In genomic region chr11:51658291-51658690, GRCm38 (mm10) we compare ENCODE assay signal across 14 mouse cellular contexts. TPM values are rescaled to one million over a fixed set of nuclear protein-coding genes. Genes with fewer than 3 reads are reported as not detected.
DNase-seq lines count a peak whose midpoint lies in the region; ATAC-seq and TF ChIP-seq lines count a peak whose summit lies in the region.
"Had no signal": no experiment of that assay in that cellular context is flagged by ENCODE, and none has a peak within 500 bp of the region (broad histone marks: within the 10 kb centered on the region; RNA-seq: fewer than 3 reads in every experiment).

No protein-coding gene starts in this region.

- no peak for DNase-seq in embryonic facial prominence, embryonic 10.5 days (ENCODE audit: low spot score)
- DNase-seq in kidney, postnatal 0 days (ENCODE audit: low spot score) = no peak
- DNase-seq in MN1 (ENCODE audit: low spot score) = peak; percentile 41
- no peak for DNase-seq in T-cell, adult 2 months (ENCODE audit: low spot score)
- DNase-seq in thymus, postnatal 0 days (ENCODE audit: low spot score) = no peak
- DNase-seq: cerebellum, adult 11 months; liver, embryonic 13.5 days; right cerebral cortex, postnatal 4 days had no signal

- 0 out of 2 replicates have a peak overlapping the region, but pooled peaks have one; percentile 2 for H3K4me2 ChIP-seq in embryonic facial prominence, embryonic 12.5 days (replicated peaks)
- no peak overlapping the region for H3K4me2 ChIP-seq in kidney, postnatal 0 days (ENCODE audit: low read length)
- no peak overlapping the region for H3K4me2 ChIP-seq in kidney, embryonic 14.5 days (replicated peaks; ENCODE audit: low read depth, low read length)
- no peak overlapping the region; the same call in 1 of the 2 replicates for H3K4me2 ChIP-seq in limb, embryonic 15.5 days
- H3K4me2 ChIP-seq: heart, embryonic 12.5 days; hindbrain, embryonic 15.5 days; liver, embryonic 13.5 days had no signal

- ATAC-seq in embryonic facial prominence, embryonic 12.5 days (ENCODE audit: insufficient number of reproducible peaks, insufficient read depth, low FRiP score, low TSS enrichment) = no peak
- ATAC-seq in kidney, postnatal 0 days (replicated peaks; ENCODE audit: low FRiP score, low read depth) = no peak; the same call in 1 of the 2 replicates
- no peak for ATAC-seq in kidney, embryonic 14.5 days (ENCODE audit: low FRiP score, low TSS enrichment)
- ATAC-seq in limb, embryonic 15.5 days (ENCODE audit: insufficient number of reproducible peaks, low FRiP score, low TSS enrichment, low read depth) = no peak

- peaks cover 15% of the 10 kb centered on the region for H3K4me1 ChIP-seq in embryonic facial prominence, embryonic 12.5 days
- H3K4me1 ChIP-seq in embryonic facial prominence, embryonic 10.5 days = peaks cover 20% of the 10 kb centered on the region
- peaks cover 13% of the 10 kb centered on the region; the same call in 1 of the 2 replicates for H3K4me1 ChIP-seq in kidney, postnatal 0 days (replicated peaks; ENCODE audit: insufficient read depth, low read length)
- peaks cover 4% of the 10 kb centered on the region; the same call in 1 of the 2 replicates for H3K4me1 ChIP-seq in kidney, embryonic 14.5 days (ENCODE audit: control insufficient read depth, insufficient read depth, low read length)
- peaks cover 22% of the 10 kb centered on the region for H3K4me1 ChIP-seq in limb, embryonic 15.5 days

- TF ChIP-seq CTCF in kidney, postnatal 0 days (IDR thresholded peaks at IDR 0.05; ENCODE audit: low read depth) = no peak

- no peaks in the 10 kb centered on the region for H3K9me3 ChIP-seq in embryonic facial prominence, embryonic 12.5 days
- H3K9me3 ChIP-seq in embryonic facial prominence, embryonic 10.5 days = no peaks in the 10 kb centered on the region
- no peaks in the 10 kb centered on the region for H3K9me3 ChIP-seq in kidney, postnatal 0 days (replicated peaks; ENCODE audit: low read length)
- no peaks in the 10 kb centered on the region for H3K9me3 ChIP-seq in kidney, embryonic 14.5 days (ENCODE audit: control insufficient read depth, low read length)
- no peaks in the 10 kb centered on the region for H3K9me3 ChIP-seq in limb, embryonic 15.5 days
- H3K9me3 ChIP-seq: heart, embryonic 12.5 days; hindbrain, embryonic 15.5 days; liver, embryonic 13.5 days had no signal

- no peaks in the 10 kb centered on the region for H3K36me3 ChIP-seq in embryonic facial prominence, embryonic 12.5 days
- H3K36me3 ChIP-seq in embryonic facial prominence, embryonic 10.5 days (replicated peaks) = no peaks in the 10 kb centered on the region
- H3K36me3 ChIP-seq in kidney, postnatal 0 days (ENCODE audit: insufficient read depth, low read length) = no peaks in the 10 kb centered on the region
- no peaks in the 10 kb centered on the region for H3K36me3 ChIP-seq in kidney, embryonic 14.5 days (ENCODE audit: control insufficient read depth, insufficient read depth, low read length)
- peaks cover 11% of the 10 kb centered on the region; the same call in 1 of the 2 replicates for H3K36me3 ChIP-seq in limb, embryonic 15.5 days
- H3K36me3 ChIP-seq: heart, embryonic 12.5 days; hindbrain, embryonic 15.5 days; liver, embryonic 13.5 days had no signal

- H3K9ac ChIP-seq in embryonic facial prominence, embryonic 12.5 days = no peak overlapping the region
- H3K9ac ChIP-seq in kidney, postnatal 0 days (ENCODE audit: low read depth, low read length) = no peak overlapping the region; the same call in 1 of the 2 replicates
- H3K9ac ChIP-seq in kidney, embryonic 14.5 days (ENCODE audit: low read depth, low read length) = no peak overlapping the region
- no peak overlapping the region for H3K9ac ChIP-seq in limb, embryonic 15.5 days
- H3K9ac ChIP-seq: heart, embryonic 12.5 days; hindbrain, embryonic 15.5 days; liver, embryonic 13.5 days had no signal

- 39% methylated on average over 7 of the region's 7 CpGs for WGBS in embryonic facial prominence, embryonic 12.5 days
- WGBS in embryonic facial prominence, embryonic 10.5 days = 67% methylated on average over 7 of the region's 7 CpGs
- WGBS in kidney, postnatal 0 days = 23% methylated on average over 7 of the region's 7 CpGs
- WGBS in kidney, embryonic 14.5 days = 39% methylated on average over 7 of the region's 7 CpGs
- WGBS in limb, embryonic 15.5 days = 20% methylated on average over 7 of the region's 7 CpGs

- peak overlapping the region; percentile 42; the same call in 1 of the 2 replicates for H3K27ac ChIP-seq in embryonic facial prominence, embryonic 12.5 days
- no peak overlapping the region for H3K27ac ChIP-seq in embryonic facial prominence, embryonic 10.5 days (replicated peaks)
- peak overlapping the region; percentile 48; the same call in 1 of the 2 replicates for H3K27ac ChIP-seq in kidney, postnatal 0 days
- H3K27ac ChIP-seq in kidney, embryonic 14.5 days (ENCODE audit: low read depth, low read length) = no peak overlapping the region
- H3K27ac ChIP-seq in limb, embryonic 15.5 days = peak overlapping the region; percentile 67
- H3K27ac ChIP-seq: hindbrain, embryonic 15.5 days; liver, embryonic 13.5 days; macrophage had no signal

- H3K4me3 ChIP-seq in embryonic facial prominence, embryonic 12.5 days = no peak overlapping the region
- H3K4me3 ChIP-seq in embryonic facial prominence, embryonic 10.5 days = no peak overlapping the region
- H3K4me3 ChIP-seq in kidney, postnatal 0 days (replicated peaks; ENCODE audit: low read depth, low read length) = no peak overlapping the region
- no peak overlapping the region for H3K4me3 ChIP-seq in kidney, embryonic 14.5 days (ENCODE audit: low read length)
- no peak overlapping the region for H3K4me3 ChIP-seq in limb, embryonic 15.5 days
- H3K4me3 ChIP-seq: heart, embryonic 12.5 days; hindbrain, embryonic 15.5 days; liver, embryonic 13.5 days had no signal

- H3K27me3 ChIP-seq in embryonic facial prominence, embryonic 12.5 days = no peaks in the 10 kb centered on the region
- H3K27me3 ChIP-seq in embryonic facial prominence, embryonic 10.5 days (replicated peaks; ENCODE audit: low read depth, poor library complexity, severe bottlenecking) = no peaks in the 10 kb centered on the region
- no peaks in the 10 kb centered on the region for H3K27me3 ChIP-seq in kidney, postnatal 0 days (ENCODE audit: insufficient read depth, low read length)
- H3K27me3 ChIP-seq in kidney, embryonic 14.5 days (ENCODE audit: control insufficient read depth, insufficient read depth, low read length) = no peaks in the 10 kb centered on the region
- no peaks in the 10 kb centered on the region for H3K27me3 ChIP-seq in limb, embryonic 15.5 days
- H3K27me3 ChIP-seq: hindbrain, embryonic 15.5 days had no signal

RNA-seq across cellular contexts. Expression of gene D930048N14Rik, which starts 7.5 kb away (rescaled TPM):
- polyA plus RNA-seq in embryonic facial prominence, embryonic 12.5 days (2016; fragmentation: Nextera tagmentation; extraction: Ambion mirVana) = 2.3 and 2.5 TPM in 2 replicates
- polyA plus RNA-seq in embryonic facial prominence, embryonic 10.5 days (2016; fragmentation: Nextera tagmentation; extraction: Ambion mirVana) = 1.6 and 2.4 TPM in 2 replicates
- polyA plus RNA-seq in kidney, postnatal 0 days (2015; fragmentation: Nextera tagmentation; extraction: Ambion mirVana) = 1.9 and 2.0 TPM in 2 replicates
- polyA plus RNA-seq in kidney, embryonic 14.5 days (2014; fragmentation: Nextera tagmentation; extraction: Ambion mirVana) = 2.4 and 3.8 TPM in 2 replicates
- 4.2 and 4.9 TPM in 2 replicates for polyA plus RNA-seq in limb, embryonic 15.5 days (2015; fragmentation: Nextera tagmentation; extraction: Ambion mirVana)
- polyA plus RNA-seq in thymus, postnatal 0 days (2015; fragmentation: Nextera tagmentation; extraction: Ambion mirVana) = 1.8 TPM in 2 replicates

RNA-seq across cellular contexts. Expression of gene N4bp3, which starts 7.6 kb away (rescaled TPM):
- polyA plus RNA-seq in embryonic facial prominence, embryonic 12.5 days (2016; fragmentation: Nextera tagmentation; extraction: Ambion mirVana) = 23.6 and 24.7 TPM in 2 replicates
- polyA plus RNA-seq in embryonic facial prominence, embryonic 10.5 days (2016; fragmentation: Nextera tagmentation; extraction: Ambion mirVana) = 15.8 and 17.4 TPM in 2 replicates
- 28.5 and 30.6 TPM in 2 replicates for polyA plus RNA-seq in kidney, postnatal 0 days (2015; fragmentation: Nextera tagmentation; extraction: Ambion mirVana)
- polyA plus RNA-seq in kidney, embryonic 14.5 days (2014; fragmentation: Nextera tagmentation; extraction: Ambion mirVana) = 18.5 and 22.6 TPM in 2 replicates
- 35.7 and 44.4 TPM in 2 replicates for polyA plus RNA-seq in limb, embryonic 15.5 days (2015; fragmentation: Nextera tagmentation; extraction: Ambion mirVana)
- polyA plus RNA-seq in thymus, postnatal 0 days (2015; fragmentation: Nextera tagmentation; extraction: Ambion mirVana) = 22.8 and 26.5 TPM in 2 replicates

RNA-seq across cellular contexts. Expression of gene Rmnd5b, which starts 22.6 kb away (rescaled TPM):
- 43.7 and 47.6 TPM in 2 replicates for polyA plus RNA-seq in embryonic facial prominence, embryonic 12.5 days (2016; fragmentation: Nextera tagmentation; extraction: Ambion mirVana)
- polyA plus RNA-seq in embryonic facial prominence, embryonic 10.5 days (2016; fragmentation: Nextera tagmentation; extraction: Ambion mirVana) = 32.7 and 38.1 TPM in 2 replicates
- polyA plus RNA-seq in kidney, postnatal 0 days (2015; fragmentation: Nextera tagmentation; extraction: Ambion mirVana) = 40.8 and 42.5 TPM in 2 replicates
- polyA plus RNA-seq in kidney, embryonic 14.5 days (2014; fragmentation: Nextera tagmentation; extraction: Ambion mirVana) = 38.9 and 48.7 TPM in 2 replicates
- polyA plus RNA-seq in limb, embryonic 15.5 days (2015; fragmentation: Nextera tagmentation; extraction: Ambion mirVana) = 53.2 and 59.8 TPM in 2 replicates
- polyA plus RNA-seq in thymus, postnatal 0 days (2015; fragmentation: Nextera tagmentation; extraction: Ambion mirVana) = 62.4 and 66.1 TPM in 2 replicates

RNA-seq across cellular contexts. Expression of gene 0610009B22Rik, which starts 30.4 kb away (rescaled TPM):
- polyA plus RNA-seq in embryonic facial prominence, embryonic 12.5 days (2016; fragmentation: Nextera tagmentation; extraction: Ambion mirVana) = 91.7 and 92.0 TPM in 2 replicates
- 84.2 TPM in 2 replicates for polyA plus RNA-seq in embryonic facial prominence, embryonic 10.5 days (2016; fragmentation: Nextera tagmentation; extraction: Ambion mirVana)
- 156 and 163 TPM in 2 replicates for polyA plus RNA-seq in kidney, postnatal 0 days (2015; fragmentation: Nextera tagmentation; extraction: Ambion mirVana)
- 105 and 142 TPM in 2 replicates for polyA plus RNA-seq in kidney, embryonic 14.5 days (2014; fragmentation: Nextera tagmentation; extraction: Ambion mirVana)
- 74.2 and 83.3 TPM in 2 replicates for polyA plus RNA-seq in limb, embryonic 15.5 days (2015; fragmentation: Nextera tagmentation; extraction: Ambion mirVana)
- 77.3 and 85.7 TPM in 2 replicates for polyA plus RNA-seq in thymus, postnatal 0 days (2015; fragmentation: Nextera tagmentation; extraction: Ambion mirVana)

RNA-seq across cellular contexts. Expression of gene Nhp2, which starts 38.8 kb away (rescaled TPM):
- 134 and 141 TPM in 2 replicates for polyA plus RNA-seq in embryonic facial prominence, embryonic 12.5 days (2016; fragmentation: Nextera tagmentation; extraction: Ambion mirVana)
- polyA plus RNA-seq in embryonic facial prominence, embryonic 10.5 days (2016; fragmentation: Nextera tagmentation; extraction: Ambion mirVana) = 260 and 276 TPM in 2 replicates
- polyA plus RNA-seq in kidney, postnatal 0 days (2015; fragmentation: Nextera tagmentation; extraction: Ambion mirVana) = 134 and 136 TPM in 2 replicates
- 211 and 264 TPM in 2 replicates for polyA plus RNA-seq in kidney, embryonic 14.5 days (2014; fragmentation: Nextera tagmentation; extraction: Ambion mirVana)
- polyA plus RNA-seq in limb, embryonic 15.5 days (2015; fragmentation: Nextera tagmentation; extraction: Ambion mirVana) = 147 and 149 TPM in 2 replicates
- polyA plus RNA-seq in thymus, postnatal 0 days (2015; fragmentation: Nextera tagmentation; extraction: Ambion mirVana) = 196 and 207 TPM in 2 replicates

Comparison
In these comparisons a context has a peak if more than half of its experiments do, and no peak if none do; other contexts are left out.
1. H3K27ac ChIP-seq: peak in embryonic facial prominence, embryonic 12.5 days (single experiment), kidney, postnatal 0 days (single experiment) and limb, embryonic 15.5 days (single experiment); none in embryonic facial prominence, embryonic 10.5 days (single experiment) and kidney, embryonic 14.5 days (single experiment).